Mouse (Mus musculus) small intestine, adult 2 months (tissue): ENCODE results near the gene Abcc4. TPM values are rescaled to one million over a fixed set of nuclear protein-coding genes. Genes with fewer than 3 reads are reported as not detected.

ENCODE experiments used
- H3K27ac ChIP-seq: fragments of 200-500 bp; 2 replicates; pipeline ENCODE4 v1.5.1; 2012; ENCODE audit warnings: low read depth, low read length, control low read depth, inconsistent platforms; ENCODE audit not compliant: insufficient read depth
- H3K27me3 ChIP-seq: fragments of 200-500 bp; 2 replicates; pipeline ENCODE4 v1.6.1; 2012; ENCODE audit warnings: mild to moderate bottlenecking, moderate library complexity, low read length, inconsistent platforms; ENCODE audit not compliant: control insufficient read depth, insufficient read depth
- H3K36me3 ChIP-seq: fragments of 200-500 bp; 2 replicates; pipeline ENCODE4 v1.6.1; 2012; ENCODE audit warnings: mild to moderate bottlenecking, low read length, control low read depth, inconsistent platforms; ENCODE audit not compliant: control insufficient read depth, insufficient read depth
- H3K4me1 ChIP-seq: fragments of 200-500 bp; 2 replicates; pipeline ENCODE4 v1.6.1; 2012; ENCODE audit warnings: low read length, inconsistent platforms, mixed read lengths; ENCODE audit not compliant: control insufficient read depth, insufficient read depth, insufficient read length
- H3K4me3 ChIP-seq: fragments of 200-500 bp; 2 replicates; pipeline ENCODE4 v1.5.1; 2012; ENCODE audit warnings: low read depth, mild to moderate bottlenecking, control low read depth, inconsistent platforms, low read length, moderate library complexity
- CTCF ChIP-seq: fragments of 200-500 bp; IDR thresholded peaks from 2 replicates; pipeline ENCODE4 v1.5.1; 2012; ENCODE audit warnings: low read depth, mild to moderate bottlenecking, control low read depth, inconsistent platforms, low read length, moderate library complexity, mixed read lengths; ENCODE audit not compliant: insufficient replicate concordance, insufficient read length; ENCODE audit errors: extremely low read depth
- POLR2A ChIP-seq: fragments of 200-500 bp; IDR thresholded peaks from 2 replicates; pipeline ENCODE4 v1.6.1; 2012; ENCODE audit warnings: low read depth, mild to moderate bottlenecking, control low read depth, inconsistent platforms, low read length, moderate library complexity
- WGBS: fragments of 180-500 bp; shearing (Covaris S2); methylation state at CpG from one replicate; pipeline ENCODE4 v1.1.7; 2018; 5-methylcytosine and 5-hydroxymethylcytosine counted together
- polyA plus RNA-seq: library from polyadenylated mRNA; depleted of rRNA; stranded (reverse); fragments of >200 nt; gene quantifications from 2 replicates; pipeline ENCODE4 v1.2.3, GENCODE M21; 2012

Abcc4 gene
- polyA plus RNA-seq, 1 experiment = 1.3 TPM

GRCm38 (mm10) chr14:118699963-118700362 is 6.1 kb downstream of the Abcc4 start:
- no peak overlapping the region for H3K27ac ChIP-seq
- no peaks in the 10 kb centered on the region for H3K36me3 ChIP-seq
- peaks cover 2% of the 10 kb centered on the region; the same call in 1 of the 2 replicates for H3K4me1 ChIP-seq
- no peaks in the 10 kb centered on the region for H3K27me3 ChIP-seq
- TF ChIP-seq POLR2A = no peak
- no peak for TF ChIP-seq CTCF
- no peak overlapping the region for H3K4me3 ChIP-seq
- 54% methylated on average over 5 of the region's 5 CpGs for WGBS

GRCm38 (mm10) chr14:118699508-118699907 is 6.5 kb downstream of the Abcc4 start:
- WGBS = 79% methylated on average over 10 of the region's 10 CpGs
- H3K4me3 ChIP-seq = no peak overlapping the region
- H3K4me1 ChIP-seq = peaks cover 2% of the 10 kb centered on the region; the same call in 1 of the 2 replicates
- H3K27ac ChIP-seq = no peak overlapping the region
- TF ChIP-seq POLR2A = no peak
- TF ChIP-seq CTCF = no peak
- no peaks in the 10 kb centered on the region for H3K36me3 ChIP-seq
- no peaks in the 10 kb centered on the region for H3K27me3 ChIP-seq

GRCm38 (mm10) chr14:118696556-118697289 is 9.3 kb downstream of the Abcc4 start:
- H3K4me3 ChIP-seq = no peak overlapping the region
- no peaks in the 10 kb centered on the region for H3K27me3 ChIP-seq
- H3K36me3 ChIP-seq = no peaks in the 10 kb centered on the region
- no peak overlapping the region for H3K27ac ChIP-seq
- TF ChIP-seq CTCF (no peak), POLR2A (no peak)
- 93% methylated on average over 16 of the region's 16 CpGs for WGBS
- H3K4me1 ChIP-seq = peaks cover 2% of the 10 kb centered on the region

GRCm38 (mm10) chr14:118695866-118696265 is 10.2 kb downstream of the Abcc4 start:
- Histone ChIP-seq H3K4me3 (no peak overlapping the region), H3K27me3 (no peaks in the 10 kb centered on the region), H3K4me1 (peaks cover 2% of the 10 kb centered on the region), H3K36me3 (no peaks in the 10 kb centered on the region), H3K27ac (no peak overlapping the region)
- 57% methylated on average over 11 of the region's 11 CpGs for WGBS
- TF ChIP-seq CTCF = no peak
- no peak for TF ChIP-seq POLR2A

- WGBS = 90% methylated on average over 7 of the region's 7 CpGs
- Histone ChIP-seq H3K4me3 (no peak overlapping the region), H3K27ac (no peak overlapping the region), H3K27me3 (no peaks in the 10 kb centered on the region), H3K36me3 (no peaks in the 10 kb centered on the region), H3K4me1 (peaks cover 9% of the 10 kb centered on the region)
- TF ChIP-seq CTCF (no peak), POLR2A (no peak)
Measured at GRCm38 (mm10) chr14:118694321-118694720, 11.7 kb downstream of the Abcc4 start.

- H3K27ac ChIP-seq = peak overlapping the region; percentile 2; the same call in 1 of the 2 replicates
- peaks cover 16% of the 10 kb centered on the region for H3K4me1 ChIP-seq
- H3K27me3 ChIP-seq = no peaks in the 10 kb centered on the region
- H3K4me3 ChIP-seq = no peak overlapping the region
- 83% methylated on average over 6 of the region's 6 CpGs for WGBS
- H3K36me3 ChIP-seq = no peaks in the 10 kb centered on the region
- no peak for TF ChIP-seq POLR2A
- no peak for TF ChIP-seq CTCF
Measured at GRCm38 (mm10) chr14:118691910-118692309, 14.1 kb downstream of the Abcc4 start.

GRCm38 (mm10) chr14:118691404-118691803 is 14.6 kb downstream of the Abcc4 start:
- 81% methylated on average over 5 of the region's 5 CpGs for WGBS
- no peaks in the 10 kb centered on the region for H3K27me3 ChIP-seq
- TF ChIP-seq CTCF = no peak
- no peak for TF ChIP-seq POLR2A
- peaks cover 16% of the 10 kb centered on the region for H3K4me1 ChIP-seq
- peak overlapping the region; percentile 18 for H3K27ac ChIP-seq
- no peaks in the 10 kb centered on the region for H3K36me3 ChIP-seq
- no peak overlapping the region for H3K4me3 ChIP-seq
